Mouse (Mus musculus) liver, postnatal 0 days (tissue): ENCODE data around the gene Klrb1b.

ENCODE experiments used
- CTCF ChIP-seq: sonication (generic); IDR thresholded peaks from 2 replicates; pipeline ENCODE4 v1.5.1; 2016; ENCODE audit warnings: antibody characterized with exemption, low read depth
- EP300 ChIP-seq: IDR thresholded peaks from 2 replicates; pipeline ENCODE4 v1.6.1; 2016; ENCODE audit warnings: antibody characterized with exemption, low read depth, mild to moderate bottlenecking

DNA sequence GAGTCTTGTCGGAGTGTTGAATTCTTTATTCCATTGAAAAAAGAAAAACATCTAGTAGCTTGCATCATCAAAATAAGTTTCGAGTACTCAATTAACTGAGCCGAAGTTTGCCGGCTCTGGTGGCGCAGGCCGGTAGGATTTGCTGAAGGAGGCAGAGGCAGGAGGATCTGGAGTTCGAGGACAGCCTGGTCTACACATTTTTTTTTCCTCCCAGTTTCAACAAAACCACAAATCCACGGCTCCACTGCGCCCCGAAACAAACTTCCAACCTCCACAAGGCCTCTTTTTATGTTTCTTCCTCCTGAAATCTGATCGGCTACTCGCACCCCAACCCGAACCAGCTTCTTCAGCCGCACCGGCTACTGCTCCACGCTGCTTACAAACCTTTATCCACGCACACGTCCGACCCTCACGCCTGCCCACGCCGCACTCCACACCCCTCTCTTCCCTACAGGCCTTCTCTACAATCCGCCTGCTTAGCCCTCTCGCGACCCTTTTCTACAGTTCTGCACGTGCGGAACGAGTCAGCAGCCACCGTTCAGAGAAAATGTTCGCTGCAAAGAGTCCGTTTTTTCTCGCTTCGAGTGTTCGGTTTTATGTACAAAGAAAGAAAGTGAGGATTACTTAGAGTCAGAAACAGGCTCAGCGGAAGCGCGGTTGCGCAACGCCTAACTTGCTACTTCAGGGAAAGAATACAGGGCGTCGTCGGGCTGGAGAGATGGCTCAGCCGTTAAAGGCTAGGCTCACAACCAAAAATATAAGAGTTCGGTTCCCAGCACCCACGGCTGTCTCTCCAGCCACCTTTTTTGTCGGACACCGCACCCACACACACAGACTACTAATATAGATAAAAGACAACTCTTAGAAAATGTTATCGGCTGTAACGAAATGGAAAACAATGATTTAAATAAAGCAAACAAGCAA is 12.5 kb upstream of the Klrb1b start:
- no peak for TF ChIP-seq CTCF
- peak; percentile 28; the same call in 1 of the 2 replicates for TF ChIP-seq EP300
